Mouse (Mus musculus) natural killer cell, adult 2 months (primary cell): Measurements from ENCODE around the gene Large1.
"Not testable (repeated sequence)": the region's sequence is repeated elsewhere in the genome, so short reads cannot be mapped to it uniquely, and the experiment has no call there.

Source experiments
- DNase-seq, 2 experiments: peaks; one replicate each; pipeline ENCODE4 v3.0.0; 2022; ENCODE audit warnings: low spot score in 2 of 2

The Large1 gene

GRCm38 (mm10) chr8:73353108-73353793 is at the start of gene Large1:
TSS of gene Large1 (minus strand) at chr8:73353540.
- peak; percentile 78 to 79 for DNase-seq

- no peak for DNase-seq
Observed at GRCm38 (mm10) chr8:73400343-73400742, 47.0 kb upstream of the Large1 start.

- not testable (repeated sequence) for DNase-seq
Observed at GRCm38 (mm10) chr8:73373001-73373400, 19.7 kb upstream of the Large1 start.

- DNase-seq = peak; percentile 19 to 29
Observed at GRCm38 (mm10) chr8:73355979-73356378, 2.6 kb upstream of the Large1 start.

- no peak for DNase-seq
Observed at GRCm38 (mm10) chr8:73354201-73354881, 1.0 kb upstream of the Large1 start.

- DNase-seq = no peak
Observed at GRCm38 (mm10) chr8:73353794-73354179, 447 bp upstream of the Large1 start.

- no peak for DNase-seq
Observed at GRCm38 (mm10) chr8:73352301-73353107, 836 bp downstream of the Large1 start.

GRCm38 (mm10) chr8:73350366-73350765 is 3.0 kb downstream of the Large1 start:
- no peak for DNase-seq

GRCm38 (mm10) chr8:73342761-73343395 is 10.5 kb downstream of the Large1 start:
- DNase-seq = no peak

- DNase-seq = no peak
Observed at GRCm38 (mm10) chr8:73336845-73337244, 16.5 kb downstream of the Large1 start.

GRCm38 (mm10) chr8:73329131-73329530 is 24.2 kb downstream of the Large1 start:
- DNase-seq = no peak

- DNase-seq = no peak
Observed at GRCm38 (mm10) chr8:73328056-73328455, 25.3 kb downstream of the Large1 start.

GRCm38 (mm10) chr8:73324667-73325066 is 28.7 kb downstream of the Large1 start:
- DNase-seq = no peak

GRCm38 (mm10) chr8:73323591-73323990 is 29.7 kb downstream of the Large1 start:
- DNase-seq = no peak

- not testable (repeated sequence) for DNase-seq
Observed at GRCm38 (mm10) chr8:73319500-73319899, 33.8 kb downstream of the Large1 start.

- no peak for DNase-seq
Observed at GRCm38 (mm10) chr8:73313911-73314310, 39.4 kb downstream of the Large1 start.

- no peak for DNase-seq
Observed at GRCm38 (mm10) chr8:73312714-73313607, 40.4 kb downstream of the Large1 start.

- DNase-seq = no peak
Observed at GRCm38 (mm10) chr8:73310471-73310870, 42.9 kb downstream of the Large1 start.

- no peak for DNase-seq
Observed at GRCm38 (mm10) chr8:73310036-73310435, 43.3 kb downstream of the Large1 start.

- no peak for DNase-seq
Observed at GRCm38 (mm10) chr8:73303907-73304306, 49.4 kb downstream of the Large1 start.

GRCm38 (mm10) chr8:73302947-73303346 is 50.4 kb downstream of the Large1 start:
- no peak for DNase-seq
